Mouse (Mus musculus): ENCODE measurements around the gene Mrtfa.

DNA sequence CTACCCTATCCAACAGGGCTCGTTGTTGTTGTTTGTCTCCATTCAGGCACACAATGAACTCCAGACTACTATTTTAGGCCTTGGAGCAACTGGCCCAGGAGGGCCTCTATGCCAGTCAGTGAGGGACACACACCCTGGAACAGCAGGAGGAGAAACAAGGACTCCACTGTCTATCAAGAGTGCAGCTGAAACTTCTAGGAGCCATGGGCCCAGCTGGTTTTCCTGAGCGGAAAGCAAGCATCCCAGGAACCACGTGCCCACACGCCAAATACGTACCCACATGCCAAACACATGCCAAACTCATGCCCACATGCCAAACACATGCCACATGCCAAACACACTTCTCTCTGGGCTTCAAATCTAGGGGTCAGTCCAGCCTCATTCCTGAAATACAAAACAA is 152.1 kb downstream of the Mrtfa start:
- TF ChIP-seq CTCF (IDR thresholded peaks at IDR 0.05; ENCODE audit: low read depth) = no peak
- TF ChIP-seq EP300 (IDR thresholded peaks at IDR 0.05; ENCODE audit: low read depth) = no peak
